Mouse (Mus musculus) lung, postnatal 14 days (tissue): ENCODE data around the gene Nova1.

Experiments
- DNase-seq: peaks from one replicate; pipeline ENCODE4 v3.0.0; 2021

Nova1 gene

DNA sequence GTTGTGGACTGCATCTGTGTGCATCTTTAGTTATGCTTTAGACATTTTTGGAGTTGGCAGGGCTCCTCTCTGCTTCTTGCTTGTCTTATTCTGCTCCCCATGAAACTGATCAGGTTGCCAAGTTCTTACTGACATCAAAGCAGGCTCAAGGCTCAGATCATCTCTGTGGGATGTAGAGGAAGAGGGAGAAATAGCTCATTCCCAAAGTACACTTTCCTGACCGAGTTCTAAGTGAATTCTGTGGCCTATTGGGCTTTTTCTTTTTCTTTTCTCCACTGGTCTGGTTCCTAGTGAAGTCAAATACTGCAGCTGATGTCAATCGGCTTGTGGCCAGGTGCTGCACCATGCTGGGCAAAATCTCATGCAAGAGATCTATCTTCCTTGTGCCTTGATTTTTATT, 152.0 kb downstream of the Nova1 start:
- no peak for DNase-seq

DNA sequence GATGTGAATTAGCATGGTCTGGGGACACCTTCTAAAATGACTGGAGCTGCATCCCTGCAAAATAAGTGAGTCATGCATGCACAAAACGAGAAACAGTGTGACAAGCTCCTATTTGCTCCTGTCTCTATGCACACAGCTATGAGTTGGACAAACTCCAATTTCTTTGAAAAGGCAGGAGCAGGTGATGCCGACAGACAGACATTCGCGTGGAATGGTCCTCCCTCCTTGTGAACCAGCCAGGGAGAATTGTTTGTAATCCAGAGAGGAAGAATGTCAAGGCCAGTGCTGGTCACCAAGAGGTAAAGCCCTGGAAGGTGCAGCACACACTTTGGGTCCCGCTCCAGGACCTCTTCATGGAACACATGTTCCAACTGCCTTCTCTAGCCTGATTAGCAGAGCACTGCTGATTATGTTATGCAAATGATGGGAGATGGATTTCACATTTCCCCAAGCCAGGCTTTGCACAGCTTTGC, 172.6 kb downstream of the Nova1 start:
- DNase-seq = no peak

DNA sequence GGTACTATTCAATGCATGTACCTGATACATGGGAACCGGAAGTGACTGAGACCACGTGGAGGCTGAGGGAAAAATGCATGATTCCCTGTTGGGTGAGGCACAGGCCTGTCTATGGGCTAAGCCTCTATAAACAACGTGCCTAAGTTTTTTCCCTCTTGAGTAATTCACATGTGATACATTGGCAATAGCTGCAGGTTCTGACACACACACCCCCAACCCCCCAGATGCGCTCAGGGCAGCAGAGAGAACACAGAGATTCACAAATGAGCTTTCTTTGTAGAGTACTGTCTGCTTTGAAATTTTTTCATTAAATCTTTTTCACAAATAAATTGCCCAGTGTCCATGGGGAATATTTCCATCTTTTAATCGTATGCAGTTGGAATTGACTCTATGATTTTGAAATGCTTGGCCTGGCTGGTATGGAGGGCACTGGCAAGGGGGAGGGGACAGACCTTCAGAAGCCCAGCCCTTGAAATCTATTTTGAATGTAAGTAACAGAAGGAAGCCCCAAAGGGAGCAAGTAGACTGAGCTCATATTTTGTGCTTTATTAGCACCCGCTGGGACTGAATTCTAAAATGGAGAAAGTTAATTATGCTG, 173.3 kb downstream of the Nova1 start:
- no peak for DNase-seq
